Mouse (Mus musculus): ENCODE measurements around the gene Gpd2. TPM values are rescaled to one million over a fixed set of nuclear protein-coding genes. Genes with fewer than 3 reads are reported as not detected.
A peak's percentile ranks its signal among the peaks of the same experiment; 100 is the strongest.

The Gpd2 gene
- polyA plus RNA-seq, 1 experiment: 11.1 TPM

DNA sequence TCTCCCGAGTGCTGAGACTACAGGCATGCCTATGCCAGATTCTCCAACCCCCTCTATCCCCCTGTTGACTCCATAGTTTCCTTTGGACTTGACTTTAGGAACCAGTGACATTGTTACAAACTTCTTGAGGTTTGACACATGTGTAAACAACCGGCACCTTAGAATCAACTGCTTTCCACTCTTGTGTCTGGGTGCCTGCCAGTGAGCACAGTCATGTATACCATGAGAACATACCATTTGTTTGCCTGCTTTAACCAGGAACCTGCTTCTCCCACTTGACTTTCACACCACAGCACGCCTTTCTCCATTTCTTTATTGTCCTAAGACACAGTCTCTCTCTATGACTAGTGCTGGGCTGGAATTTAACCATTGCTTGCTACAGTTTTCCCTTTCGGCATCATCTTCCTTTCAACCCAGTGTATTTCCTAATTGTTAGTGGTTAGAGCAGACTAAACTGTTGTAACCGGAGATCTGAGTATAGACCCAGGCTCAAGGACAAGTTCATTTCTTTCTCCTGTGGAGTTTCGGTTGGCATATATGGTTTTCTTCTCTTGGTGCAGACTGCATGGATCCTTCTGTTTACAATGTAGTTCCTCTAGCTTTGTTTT, 8.4 kb downstream of the Gpd2 start:
- Histone ChIP-seq H3K36me3 (ENCODE audit: control insufficient read depth, insufficient read depth) (no peaks in the 10 kb centered on the region), H3K4me3 (no peak overlapping the region), H3K4me2 (ENCODE audit: low read depth) (no peak overlapping the region), H3K79me2 (ENCODE audit: control insufficient read depth, insufficient read depth) (peaks cover 73% of the 10 kb centered on the region), H3ac (ENCODE audit: control insufficient read depth, insufficient read length) (no peak overlapping the region), H3K27me3 (ENCODE audit: control insufficient read depth, insufficient read depth, insufficient read length) (no peaks in the 10 kb centered on the region)
- TF ChIP-seq TCF12 (IDR thresholded peaks at IDR 0.05; ENCODE audit: insufficient read depth, poor library complexity, severe bottlenecking) (no peak), POLR2AphosphoS2 (IDR thresholded peaks at IDR 0.05; ENCODE audit: insufficient read length, low read depth) (no peak), MAX (IDR thresholded peaks at IDR 0.05; ENCODE audit: low read depth) (no peak), CEBPB (IDR thresholded peaks at IDR 0.05; ENCODE audit: insufficient read depth, poor library complexity, severe bottlenecking) (no peak), REST (IDR thresholded peaks at IDR 0.05; ENCODE audit: insufficient read depth, insufficient read length) (no peak), TCF3 (IDR thresholded peaks at IDR 0.05; ENCODE audit: insufficient read length, low read depth) (no peak), E2F4 (IDR thresholded peaks at IDR 0.05; ENCODE audit: insufficient read depth) (no peak)

DNA sequence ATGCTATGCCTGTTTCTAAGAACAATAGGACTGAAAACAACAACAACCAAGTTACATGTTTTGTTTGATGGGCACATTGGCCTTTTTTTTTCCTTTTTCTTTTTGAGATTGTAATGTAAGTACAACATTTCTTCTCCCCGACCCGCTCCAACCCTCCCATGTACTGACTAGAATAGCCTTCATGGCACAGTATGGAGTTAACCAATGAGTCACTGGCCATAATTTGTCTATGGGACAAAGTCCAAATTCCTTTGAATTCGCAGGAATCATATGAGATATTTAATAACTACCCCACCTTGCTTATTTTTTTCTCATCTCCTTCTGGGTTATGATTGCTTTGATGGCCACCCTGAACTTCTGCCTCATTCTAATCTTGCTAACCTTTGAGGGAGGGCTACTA, 12.7 kb downstream of the Gpd2 start:
- TF ChIP-seq TCF12 (IDR thresholded peaks at IDR 0.05; ENCODE audit: insufficient read depth, poor library complexity, severe bottlenecking) (no peak), E2F4 (IDR thresholded peaks at IDR 0.05; ENCODE audit: insufficient read depth) (no peak), TCF3 (IDR thresholded peaks at IDR 0.05; ENCODE audit: insufficient read length, low read depth) (no peak), USF1 (IDR thresholded peaks at IDR 0.05; ENCODE audit: low read depth) (no peak), POLR2AphosphoS2 (IDR thresholded peaks at IDR 0.05; ENCODE audit: insufficient read length, low read depth) (no peak), MYOG (IDR thresholded peaks at IDR 0.05; ENCODE audit: control insufficient read depth in 1 of 3, insufficient read depth in 1 of 3, insufficient read length in 2 of 3, low read depth in 2 of 3) (no peak), REST (IDR thresholded peaks at IDR 0.05; ENCODE audit: insufficient read depth, insufficient read length) (no peak), POLR2A (IDR thresholded peaks at IDR 0.05; ENCODE audit: insufficient read length, low read depth) (no peak), CEBPB (IDR thresholded peaks at IDR 0.05; ENCODE audit: insufficient read depth, poor library complexity, severe bottlenecking) (no peak), MAX (IDR thresholded peaks at IDR 0.05; ENCODE audit: low read depth) (no peak), MYOD1 (IDR thresholded peaks at IDR 0.05; ENCODE audit: control insufficient read depth in 1 of 3, insufficient read length in 2 of 3, low read depth in 2 of 3) (no peak), SRF (IDR thresholded peaks at IDR 0.05; ENCODE audit: control insufficient read depth, insufficient read length, low read depth) (no peak)
- Histone ChIP-seq H3K36me3 (ENCODE audit: control insufficient read depth, insufficient read depth) (no peaks in the 10 kb centered on the region), H3K27me3 (ENCODE audit: control insufficient read depth, insufficient read depth, insufficient read length) (no peaks in the 10 kb centered on the region), H3K79me2 (ENCODE audit: control insufficient read depth, insufficient read depth) (peaks cover 69% of the 10 kb centered on the region), H3K4me3 (no peak overlapping the region), H3K4me2 (ENCODE audit: low read depth) (peak overlapping the region; percentile 7), H3ac (ENCODE audit: control insufficient read depth, insufficient read length) (no peak overlapping the region)

DNA sequence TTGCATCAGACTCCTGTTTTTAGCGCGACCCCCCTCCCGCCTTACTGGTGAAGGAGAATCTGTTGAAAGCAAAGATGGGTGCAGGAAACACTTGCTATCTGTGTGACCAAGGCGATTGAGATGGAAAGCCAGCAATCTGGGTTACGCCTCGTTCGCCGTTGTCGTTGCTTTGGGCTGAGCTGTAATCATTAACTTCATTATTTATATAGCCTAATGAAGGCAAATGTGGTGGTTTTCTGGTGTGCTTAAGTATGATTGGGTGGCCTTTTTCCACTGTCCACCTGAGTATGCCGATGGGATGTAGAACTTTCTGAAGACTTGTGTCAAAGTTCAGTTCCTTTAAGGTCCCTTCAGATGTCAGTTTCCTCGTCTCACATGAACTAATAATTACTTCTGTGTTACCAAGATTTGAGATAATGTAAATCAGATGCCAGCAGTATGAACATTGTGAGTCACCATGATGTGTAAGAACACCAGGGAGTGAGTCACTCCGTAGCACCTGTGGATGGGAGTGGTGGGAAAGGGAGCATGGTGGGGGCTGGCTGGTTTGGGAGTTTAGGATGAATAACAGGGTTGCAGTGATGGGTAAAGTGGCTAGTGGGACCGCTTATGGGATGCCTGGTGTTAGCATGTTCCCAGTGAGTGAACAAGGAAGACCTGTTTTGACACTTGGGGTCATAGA, 14.3 kb downstream of the Gpd2 start:
- H3K27me3 ChIP-seq (ENCODE audit: control insufficient read depth, insufficient read depth, insufficient read length): no peaks in the 10 kb centered on the region
- H3ac ChIP-seq (ENCODE audit: control insufficient read depth, insufficient read length): no peak overlapping the region
- no peak for TF ChIP-seq CEBPB (IDR thresholded peaks at IDR 0.05; ENCODE audit: insufficient read depth, poor library complexity, severe bottlenecking)
- TF ChIP-seq MYOD1 (IDR thresholded peaks at IDR 0.05; ENCODE audit: control insufficient read depth in 1 of 3, insufficient read length in 2 of 3, low read depth in 2 of 3): peak in 2 of 3 experiments; percentile 53 to 91
- TF ChIP-seq MAX (IDR thresholded peaks at IDR 0.05; ENCODE audit: low read depth): no peak
- no peak for TF ChIP-seq USF1 (IDR thresholded peaks at IDR 0.05; ENCODE audit: low read depth)
- TF ChIP-seq MYOG (IDR thresholded peaks at IDR 0.05; ENCODE audit: control insufficient read depth in 1 of 3, insufficient read depth in 1 of 3, insufficient read length in 2 of 3, low read depth in 2 of 3): peak in 1 of 3 experiments; percentile 60
- peak overlapping the region; percentile 22 for H3K4me2 ChIP-seq (ENCODE audit: low read depth)
- H3K79me2 ChIP-seq (ENCODE audit: control insufficient read depth, insufficient read depth): peaks cover 75% of the 10 kb centered on the region
- no peak overlapping the region for H3K4me3 ChIP-seq
- H3K36me3 ChIP-seq (ENCODE audit: control insufficient read depth, insufficient read depth): no peaks in the 10 kb centered on the region

DNA sequence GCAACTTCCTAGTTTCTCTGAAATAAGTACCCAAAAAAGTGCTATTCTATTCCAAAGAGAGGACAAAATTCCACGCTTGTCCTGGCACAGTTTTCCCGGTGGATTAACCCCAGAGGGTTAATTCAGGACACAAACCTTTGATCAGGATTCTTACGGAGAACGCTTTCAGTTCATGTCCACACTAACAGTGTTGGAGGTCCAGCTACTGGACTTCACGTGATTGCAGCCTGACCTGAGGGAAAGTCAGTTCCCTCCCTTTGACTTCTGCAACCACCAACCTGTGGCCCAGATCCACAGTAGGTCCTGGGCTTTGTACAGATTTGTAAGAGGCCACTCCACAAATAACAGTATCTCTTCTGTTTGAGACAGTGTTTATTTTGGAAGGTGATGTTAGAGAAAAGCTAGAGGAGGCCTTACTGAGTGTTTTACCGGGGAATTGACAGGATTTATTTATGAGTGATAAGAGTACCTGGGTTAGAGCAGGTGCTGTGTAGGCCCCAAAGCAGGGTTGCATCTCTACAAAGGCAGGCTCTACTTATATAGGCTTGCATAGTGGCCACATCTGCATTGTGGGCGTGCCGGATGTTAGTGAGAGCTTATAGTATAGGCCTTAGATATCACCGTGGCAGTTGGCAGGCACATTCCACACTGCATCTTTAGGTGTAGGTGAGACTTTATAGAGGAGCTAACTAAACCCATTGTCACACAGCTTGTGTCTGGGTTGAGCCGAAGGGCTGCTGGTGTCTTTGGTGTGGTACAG, 15.3 kb downstream of the Gpd2 start:
- H3K79me2 ChIP-seq (ENCODE audit: control insufficient read depth, insufficient read depth): peaks cover 76% of the 10 kb centered on the region
- H3ac ChIP-seq (ENCODE audit: control insufficient read depth, insufficient read length): no peak overlapping the region
- no peak overlapping the region for H3K4me3 ChIP-seq
- no peak for TF ChIP-seq TCF3 (IDR thresholded peaks at IDR 0.05; ENCODE audit: insufficient read length, low read depth)
- no peaks in the 10 kb centered on the region for H3K36me3 ChIP-seq (ENCODE audit: control insufficient read depth, insufficient read depth)
- H3K4me2 ChIP-seq (ENCODE audit: low read depth): no peak overlapping the region
- no peaks in the 10 kb centered on the region for H3K27me3 ChIP-seq (ENCODE audit: control insufficient read depth, insufficient read depth, insufficient read length)

DNA sequence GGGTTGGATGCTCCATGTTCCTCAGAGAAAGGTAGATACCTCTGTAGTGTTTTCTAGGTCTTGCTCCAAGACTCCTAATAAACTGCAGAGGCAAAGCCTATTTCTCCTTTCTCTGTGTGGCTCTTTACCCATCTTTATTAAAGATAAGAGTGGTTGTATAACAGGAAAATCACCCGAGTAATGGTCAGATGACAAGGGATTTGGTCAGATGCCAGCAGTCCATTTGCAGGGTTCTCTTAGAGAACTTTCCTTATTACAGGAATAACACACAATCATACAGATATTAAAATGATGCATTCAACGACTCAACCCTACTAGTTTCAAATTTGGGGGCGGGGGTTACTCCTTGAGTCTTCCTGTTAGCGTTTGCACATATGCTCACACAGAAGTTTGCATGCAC, 16.8 kb downstream of the Gpd2 start:
- H3K36me3 ChIP-seq (ENCODE audit: control insufficient read depth, insufficient read depth): no peaks in the 10 kb centered on the region
- no peak overlapping the region for H3K4me3 ChIP-seq
- TF ChIP-seq POLR2A (IDR thresholded peaks at IDR 0.05; ENCODE audit: insufficient read length, low read depth) (no peak), MYOG (IDR thresholded peaks at IDR 0.05; ENCODE audit: control insufficient read depth in 1 of 3, insufficient read depth in 1 of 3, insufficient read length in 2 of 3, low read depth in 2 of 3) (no peak), USF1 (IDR thresholded peaks at IDR 0.05; ENCODE audit: low read depth) (no peak), TCF12 (IDR thresholded peaks at IDR 0.05; ENCODE audit: insufficient read depth, poor library complexity, severe bottlenecking) (no peak)
- H3K4me2 ChIP-seq (ENCODE audit: low read depth): no peak overlapping the region
- H3ac ChIP-seq (ENCODE audit: control insufficient read depth, insufficient read length): no peak overlapping the region
- H3K27me3 ChIP-seq (ENCODE audit: control insufficient read depth, insufficient read depth, insufficient read length): no peaks in the 10 kb centered on the region
- H3K79me2 ChIP-seq (ENCODE audit: control insufficient read depth, insufficient read depth): peaks cover 77% of the 10 kb centered on the region
